Mouse (Mus musculus) adrenal gland, adult 2 months (tissue): ENCODE measurements at regions not wholly inside any gene's neighbourhood (a gene's known extent, or its start where the extent isn't known, plus 50 kb on each side); places are given as distances from the start of the nearest gene placed in this dataset.

Source experiments
- DNase-seq: peaks from one replicate; pipeline ENCODE4 v3.0.0; 2021

GRCm38 (mm10) chr3:34377329-34377728, 272.9 kb upstream of the Sox2 start:
- no peak for DNase-seq

- no peak for DNase-seq
Observed at GRCm38 (mm10) chr3:34371418-34371817, 278.8 kb upstream of the Sox2 start.

GRCm38 (mm10) chr3:34338100-34338499, 257.0 kb upstream of the Dnajc19 start:
- no peak for DNase-seq

- DNase-seq = no peak
Observed at GRCm38 (mm10) chr3:34333555-34333954, 252.4 kb upstream of the Dnajc19 start.

- no peak for DNase-seq
Observed at GRCm38 (mm10) chr3:34331889-34332276, 250.8 kb upstream of the Dnajc19 start.

GRCm38 (mm10) chr3:34330970-34331888, 250.1 kb upstream of the Dnajc19 start:
- DNase-seq = peak; percentile 1

GRCm38 (mm10) chr3:34328865-34329264, 247.7 kb upstream of the Dnajc19 start:
- DNase-seq = peak; percentile 11

- DNase-seq = no peak
Observed at GRCm38 (mm10) chr3:34325669-34326068, 244.5 kb upstream of the Dnajc19 start.

- DNase-seq = no peak
Observed at GRCm38 (mm10) chr3:34322527-34323210, 241.5 kb upstream of the Dnajc19 start.

GRCm38 (mm10) chr3:34314798-34315197, 233.7 kb upstream of the Dnajc19 start:
- no peak for DNase-seq

- DNase-seq = no peak
Observed at GRCm38 (mm10) chr3:34314393-34314792, 233.3 kb upstream of the Dnajc19 start.

GRCm38 (mm10) chr3:34311944-34312343, 230.8 kb upstream of the Dnajc19 start:
- DNase-seq = no peak

GRCm38 (mm10) chr3:34299637-34300036, 218.5 kb upstream of the Dnajc19 start:
- no peak for DNase-seq

GRCm38 (mm10) chr3:34287836-34288235, 206.7 kb upstream of the Dnajc19 start:
- DNase-seq = no peak

GRCm38 (mm10) chr3:34270154-34270553, 189.0 kb upstream of the Dnajc19 start:
- DNase-seq = no peak

- DNase-seq = peak; percentile 2
Observed at GRCm38 (mm10) chr3:34266462-34266861, 185.3 kb upstream of the Dnajc19 start.

- peak; percentile 40 for DNase-seq
Observed at GRCm38 (mm10) chr3:34264811-34265210, 183.7 kb upstream of the Dnajc19 start.

- DNase-seq = no peak
Observed at GRCm38 (mm10) chr3:34252730-34253337, 171.7 kb upstream of the Dnajc19 start.

- DNase-seq = no peak
Observed at GRCm38 (mm10) chr3:34242126-34242525, 161.0 kb upstream of the Dnajc19 start.

- DNase-seq = no peak
Observed at GRCm38 (mm10) chr3:34239978-34240377, 158.9 kb upstream of the Dnajc19 start.

GRCm38 (mm10) chr3:34234391-34234790, 153.3 kb upstream of the Dnajc19 start:
- DNase-seq = no peak

- no peak for DNase-seq
Observed at GRCm38 (mm10) chr3:34232329-34233250, 151.5 kb upstream of the Dnajc19 start.
